Mouse (Mus musculus): ENCODE results near the gene Ube2n. TPM values are rescaled to one million over a fixed set of nuclear protein-coding genes. Genes with fewer than 3 reads are reported as not detected.

Gene Ube2n
- total and polyA plus RNA-seq, 3 experiments = 80.6 to 571 (median 212) TPM

DNA sequence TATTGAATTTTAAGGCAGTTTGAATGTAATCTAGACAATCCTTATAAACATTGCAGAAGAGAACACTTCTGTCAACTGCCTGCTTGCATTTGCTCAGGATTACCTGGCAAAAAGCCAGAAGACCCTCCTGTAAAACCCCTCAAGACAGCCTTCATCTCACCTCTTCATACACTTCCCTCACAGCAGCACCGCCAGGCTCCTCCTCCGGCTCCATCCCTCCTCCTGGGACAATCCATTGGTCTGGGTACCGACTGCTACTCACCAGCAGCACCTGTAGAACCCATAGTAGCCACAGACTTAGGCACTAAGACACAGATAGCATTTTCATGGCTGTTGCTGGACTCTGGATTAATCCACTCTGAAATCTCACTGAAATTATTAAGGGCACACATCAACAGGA, 37.4 kb downstream of the Ube2n start:
- Histone ChIP-seq H3K36me3 (ENCODE audit: control insufficient read depth in 1 of 2, insufficient read depth in 2 of 2, low read length in 2 of 2) (peaks cover 0 to 2% of the 10 kb centered on the region in 2 experiments; a peak in 2 of 4 replicates), H3K9me3 (replicated peaks; ENCODE audit: insufficient read depth, low read length) (no peaks in the 10 kb centered on the region), H3K4me3 (ENCODE audit: control insufficient read depth in 1 of 2, insufficient read depth in 1 of 2, low read depth in 2 of 2, low read length in 2 of 2) (no peak overlapping the region)

DNA sequence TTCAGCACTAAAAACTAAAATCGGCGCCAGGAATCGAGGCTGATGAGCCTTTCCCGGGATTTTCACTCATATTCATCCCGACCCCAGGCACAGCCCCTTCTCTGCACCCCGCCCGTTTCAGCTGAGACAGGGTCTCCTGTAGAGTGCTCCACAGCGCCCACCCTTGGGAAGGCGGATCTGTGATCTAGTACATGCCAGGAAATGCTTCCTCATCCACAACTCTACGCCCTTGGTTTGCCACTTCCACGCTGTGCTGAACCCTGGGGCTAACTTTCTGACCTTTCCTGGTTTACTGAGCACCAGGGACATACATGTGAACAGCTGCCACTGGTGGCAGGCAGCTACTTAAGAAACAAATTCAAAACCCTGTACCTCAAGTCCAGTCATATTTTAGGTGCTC, 40.9 kb downstream of the Ube2n start:
- H3K27me3 ChIP-seq (ENCODE audit: control insufficient read depth in 1 of 2, insufficient read depth in 2 of 2, low read length in 2 of 2) = no peaks in the 10 kb centered on the region
- no peak overlapping the region for H3K27ac ChIP-seq (ENCODE audit: control insufficient read depth, low read depth, low read length)
- H3K4me1 ChIP-seq (ENCODE audit: control insufficient read depth in 1 of 2, insufficient read depth in 2 of 2, low read length in 2 of 2) = no peaks in the 10 kb centered on the region
- no peak for DNase-seq (ENCODE audit: low read depth, low spot score)
- H3K79me2 ChIP-seq (ENCODE audit: control insufficient read depth, insufficient read depth, low read length, poor library complexity) = peaks cover 8% of the 10 kb centered on the region; the same call in 1 of the 2 replicates
- H3K36me3 ChIP-seq (ENCODE audit: control insufficient read depth in 1 of 2, insufficient read depth in 2 of 2, low read length in 2 of 2) = no peaks in the 10 kb centered on the region; a peak in 1 of 4 replicates
- H3K4me3 ChIP-seq (ENCODE audit: control insufficient read depth in 1 of 2, insufficient read depth in 1 of 2, low read depth in 2 of 2, low read length in 2 of 2) = no peak overlapping the region
- H3K9me3 ChIP-seq (replicated peaks; ENCODE audit: insufficient read depth, low read length) = no peaks in the 10 kb centered on the region
- H3K9ac ChIP-seq (ENCODE audit: control insufficient read depth, low read depth, low read length, poor library complexity, severe bottlenecking) = no peak overlapping the region
- no peak for TF ChIP-seq MYB (IDR thresholded peaks at IDR 0.05; ENCODE audit: low read depth, low read length)
- no peak for TF ChIP-seq NELFE (IDR thresholded peaks at IDR 0.05; ENCODE audit: low read depth, low read length)
- TF ChIP-seq MXI1 (IDR thresholded peaks at IDR 0.05; ENCODE audit: low read depth, low read length) = no peak
- no peak for TF ChIP-seq ZC3H11A (IDR thresholded peaks at IDR 0.05; ENCODE audit: low read depth, low read length)
- TF ChIP-seq MAFK (IDR thresholded peaks at IDR 0.05; ENCODE audit: borderline replicate concordance, low read depth, low read length) = no peak
- TF ChIP-seq RAD21 (IDR thresholded peaks at IDR 0.05; ENCODE audit: low read depth, low read length) = no peak
- TF ChIP-seq POLR2AphosphoS2 (IDR thresholded peaks at IDR 0.05; ENCODE audit: low read length) = no peak
- no peak for TF ChIP-seq CHD1 (IDR thresholded peaks at IDR 0.05; ENCODE audit: low read depth, low read length)
- no peak for TF ChIP-seq RCOR1 (IDR thresholded peaks at IDR 0.05; ENCODE audit: low read depth, low read length)
- TF ChIP-seq KAT2A (conservative IDR thresholded peaks at IDR 0.05; ENCODE audit: low read depth, low read length) = no peak
- TF ChIP-seq CHD2 (IDR thresholded peaks at IDR 0.05; ENCODE audit: low read length) = no peak
- no peak for TF ChIP-seq POLR2A (IDR thresholded peaks at IDR 0.05; ENCODE audit: control insufficient read depth in 1 of 2, insufficient read depth in 1 of 2, low read depth in 1 of 2, low read length in 2 of 2, poor library complexity in 1 of 2)
- no peak for TF ChIP-seq TAL1 (IDR thresholded peaks at IDR 0.05; ENCODE audit: low read length)
- no peak for TF ChIP-seq HCFC1 (IDR thresholded peaks at IDR 0.05; ENCODE audit: low read depth, low read length)

More for the DNA sequence above, 37.4 kb downstream of the Ube2n start:
- peaks cover 2% of the 10 kb centered on the region; the same call in 1 of the 2 replicates for H3K79me2 ChIP-seq (ENCODE audit: control insufficient read depth, insufficient read depth, low read length, poor library complexity)
- no peak for TF ChIP-seq TBP (IDR thresholded peaks at IDR 0.05; ENCODE audit: low read depth, low read length)
- TF ChIP-seq CTCF (IDR thresholded peaks at IDR 0.05 in 2 of 3, conservative IDR thresholded peaks at IDR 0.05 in 1 of 3; ENCODE audit: control insufficient read depth in 1 of 3, insufficient read depth in 1 of 3, low read depth in 2 of 3, low read length in 3 of 3, poor library complexity in 1 of 3, severe bottlenecking in 1 of 3) = no peak
- TF ChIP-seq CHD2 (IDR thresholded peaks at IDR 0.05; ENCODE audit: low read length) = no peak
- no peak for TF ChIP-seq MYB (IDR thresholded peaks at IDR 0.05; ENCODE audit: low read depth, low read length)
- no peak for TF ChIP-seq ZKSCAN1 (IDR thresholded peaks at IDR 0.05; ENCODE audit: low read depth, low read length)
- no peak for TF ChIP-seq JUND (IDR thresholded peaks at IDR 0.05; ENCODE audit: low read depth, low read length)
- no peak for TF ChIP-seq HCFC1 (IDR thresholded peaks at IDR 0.05; ENCODE audit: low read depth, low read length)
- no peak for TF ChIP-seq NELFE (IDR thresholded peaks at IDR 0.05; ENCODE audit: low read depth, low read length)
- no peak for TF ChIP-seq NRF1 (IDR thresholded peaks at IDR 0.05; ENCODE audit: insufficient read depth, low read depth, low read length, poor library complexity, severe bottlenecking)
- TF ChIP-seq GATA1 (IDR thresholded peaks at IDR 0.05; ENCODE audit: low read depth, low read length) = no peak
- TF ChIP-seq MEF2A (IDR thresholded peaks at IDR 0.05; ENCODE audit: extremely low read depth, insufficient replicate concordance, low read depth, low read length, poor library complexity, severe bottlenecking) = no peak
- no peak for TF ChIP-seq KAT2A (conservative IDR thresholded peaks at IDR 0.05; ENCODE audit: low read depth, low read length)
- no peak for TF ChIP-seq SIN3A (IDR thresholded peaks at IDR 0.05; ENCODE audit: low read length)
- TF ChIP-seq SMC3 (IDR thresholded peaks at IDR 0.05; ENCODE audit: low read depth, low read length) = no peak
- no peak for TF ChIP-seq ELF1 (IDR thresholded peaks at IDR 0.05; ENCODE audit: low read depth, low read length)
- TF ChIP-seq RCOR1 (IDR thresholded peaks at IDR 0.05; ENCODE audit: low read depth, low read length) = no peak
- TF ChIP-seq ZC3H11A (IDR thresholded peaks at IDR 0.05; ENCODE audit: low read depth, low read length) = no peak
- DNase-seq (ENCODE audit: low read depth, low spot score) = no peak
- no peak overlapping the region for H3K9ac ChIP-seq (ENCODE audit: control insufficient read depth, low read depth, low read length, poor library complexity, severe bottlenecking)
- H3K27me3 ChIP-seq (ENCODE audit: control insufficient read depth in 1 of 2, insufficient read depth in 2 of 2, low read length in 2 of 2) = no peaks in the 10 kb centered on the region
- H3K27ac ChIP-seq (ENCODE audit: control insufficient read depth, low read depth, low read length) = no peak overlapping the region
- H3K4me1 ChIP-seq (ENCODE audit: control insufficient read depth in 1 of 2, insufficient read depth in 2 of 2, low read length in 2 of 2) = no peaks in the 10 kb centered on the region

Measured in MEL (cell line).